Mouse (Mus musculus) G1E (cell line): ENCODE results near the gene Izumo1r.

ENCODE experiments used
- CTCF ChIP-seq: IDR thresholded peaks from 2 replicates; pipeline ENCODE4 v1.5.1; 2012; ENCODE audit warnings: low read depth, low read length, inconsistent platforms, mixed read lengths
- TAL1 ChIP-seq: conservative IDR thresholded peaks from 2 replicates; pipeline ENCODE4 v1.6.1; 2012; ENCODE audit warnings: low read depth, low read length, inconsistent platforms, mixed read lengths

DNA sequence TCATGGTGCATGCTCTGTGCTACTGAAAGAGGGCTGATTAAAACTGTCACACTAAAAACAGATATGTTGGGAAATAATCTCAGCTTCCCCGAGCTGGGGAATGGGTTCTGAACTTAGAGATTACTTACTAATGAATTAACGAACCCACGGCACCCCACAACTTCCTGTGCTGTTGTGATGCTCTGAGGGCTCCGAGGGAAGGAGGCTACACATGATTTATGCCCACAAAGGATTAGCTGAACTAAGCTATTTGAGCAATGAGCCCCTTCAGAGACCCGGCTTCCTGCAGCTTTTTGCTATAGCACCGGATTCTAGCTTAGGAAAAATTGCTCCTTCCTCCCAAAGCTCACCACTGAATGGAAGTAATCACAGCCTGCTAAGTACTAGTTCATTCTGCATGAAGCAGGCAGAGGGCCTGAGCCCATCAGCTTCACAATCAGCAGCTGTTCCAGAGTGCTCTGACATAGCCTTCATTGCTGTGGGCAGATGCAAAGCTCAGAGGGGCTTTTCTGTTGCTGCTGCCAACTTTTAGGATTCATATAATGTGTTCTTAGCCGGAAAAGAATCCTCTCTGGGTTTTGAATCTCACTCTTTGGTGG lies 8.4 kb downstream of the Izumo1r start:
- TF ChIP-seq CTCF = no peak
- TF ChIP-seq TAL1 = no peak
